9 mouse cellular contexts compared by ENCODE assay signal in the genomic region with DNA sequence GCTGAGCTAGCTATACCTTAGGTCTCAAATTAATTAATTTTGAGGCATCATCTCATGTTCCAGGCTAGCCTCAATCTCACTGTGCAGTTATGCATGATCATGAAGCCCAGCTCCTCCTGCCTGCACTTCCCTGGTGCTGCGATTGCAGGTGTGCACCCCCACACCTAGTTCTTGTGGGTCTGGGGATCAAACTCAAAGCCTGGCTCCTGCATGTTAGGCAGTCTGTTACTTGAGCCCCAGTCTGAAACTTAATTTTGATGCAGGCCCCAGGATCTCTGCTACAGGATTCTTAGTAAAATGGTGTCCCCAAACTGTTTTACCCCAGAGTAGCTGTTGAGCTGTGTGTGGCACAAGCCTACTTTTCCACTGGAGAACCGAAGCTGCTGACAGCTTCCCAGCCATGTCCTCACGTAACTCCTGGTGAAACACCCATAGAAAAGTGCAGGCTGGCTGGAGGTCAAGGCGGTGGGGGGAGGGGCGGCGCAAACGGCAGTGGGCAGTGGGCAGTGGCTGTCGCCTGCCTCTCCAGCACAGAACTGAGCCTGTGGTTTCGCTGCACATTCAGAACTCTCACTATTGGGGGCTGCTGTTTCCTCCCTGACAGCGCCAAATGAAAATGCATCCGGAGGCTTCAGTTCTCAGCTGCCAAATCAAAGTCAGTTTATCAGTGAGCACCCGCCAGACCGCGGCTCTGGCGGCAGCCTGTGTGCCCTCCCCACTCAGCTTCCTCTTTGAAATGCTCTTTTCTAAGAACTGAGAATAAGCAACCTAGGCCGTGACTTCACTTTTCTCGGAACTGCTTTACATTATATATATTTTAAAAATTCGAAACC. TPM values are rescaled to one million over a fixed set of nuclear protein-coding genes. Genes with fewer than 3 reads are reported as not detected.
DNase-seq lines count a peak whose midpoint lies in the region; ATAC-seq lines count a peak whose summit lies in the region.
"Had no signal": no experiment of that assay in that cellular context is flagged by ENCODE, and none has a peak within 500 bp of the region (broad histone marks: within the 10 kb centered on the region; RNA-seq: fewer than 3 reads in every experiment).

No protein-coding gene starts in this region.

- peak overlapping the region; percentile 34 to 40 for H3K4me3 ChIP-seq in heart, embryonic 14.5 days (ENCODE audit: control insufficient read depth in 1 of 2, insufficient read depth in 1 of 2, low read depth in 1 of 2, low read length in 2 of 2)

- 6% methylated on average over 18 of the region's 18 CpGs for WGBS in heart, embryonic 14.5 days

- peak; percentile 40 for ATAC-seq in heart, embryonic 14.5 days (ENCODE audit: insufficient number of reproducible peaks, insufficient read depth, low FRiP score, low read depth)
- no peak for ATAC-seq in erythroblast, adult 5-6 weeks (replicated peaks; ENCODE audit: low FRiP score, poor library complexity, severe bottlenecking)

- H3K27me3 ChIP-seq in heart, embryonic 14.5 days (ENCODE audit: control insufficient read depth, insufficient read depth, low read length) = no peaks in the 10 kb centered on the region

- H3K9me3 ChIP-seq in heart, embryonic 14.5 days (ENCODE audit: control insufficient read depth, low read length) = no peaks in the 10 kb centered on the region

- peaks cover 22 to 39% of the 10 kb centered on the region in 2 experiments for H3K4me1 ChIP-seq in heart, embryonic 14.5 days (ENCODE audit: control insufficient read depth in 2 of 2, insufficient read depth in 2 of 2, low read length in 2 of 2)

- H3K36me3 ChIP-seq in heart, embryonic 14.5 days (ENCODE audit: control insufficient read depth, insufficient read depth, low read length) = 0 out of 2 replicates have a peak, but pooled peaks cover 4% of the 10 kb centered on the region

- peak overlapping the region; percentile 77 to 83 for H3K27ac ChIP-seq in heart, embryonic 14.5 days (replicated peaks in 1 of 2; ENCODE audit: control insufficient read depth in 1 of 2, insufficient read depth in 1 of 2, low read depth in 2 of 2, low read length in 2 of 2)

- peak overlapping the region; percentile 76 for H3K4me2 ChIP-seq in heart, embryonic 14.5 days (ENCODE audit: low read length)

- peak; percentile 79 for DNase-seq in MEL-GATA-1-ER (ENCODE audit: extremely low read depth, low read depth)
- peak; percentile 60 for DNase-seq in c-Kit-positive CD71-negative TER-119-negative erythroid progenitor cells, embryonic 14.5 days (ENCODE audit: low read depth)
- DNase-seq in kidney, postnatal 10 days = peak; percentile 69
- DNase-seq in lung, postnatal 4 days = peak; percentile 67 to 82
- peak; percentile 51 to 57 for DNase-seq in spleen, adult 18-20 months
- DNase-seq in urinary bladder, adult 2 months (ENCODE audit: low spot score) = no peak

- peak overlapping the region; percentile 60 for H3K9ac ChIP-seq in heart, embryonic 14.5 days (ENCODE audit: low read length)

RNA-seq across cellular contexts. Expression of gene Rmi2, which starts 8.8 kb away (rescaled TPM):
- 2.8 and 3.3 TPM in 2 replicates for polyA plus RNA-seq in heart, embryonic 14.5 days (2014; fragmentation: Nextera tagmentation; extraction: Ambion mirVana)
- 0.31 and 0.66 TPM in 2 replicates for polyA plus RNA-seq in urinary bladder, adult 2 months (2012; rRNA removed)
- 0.96 and 3.8 TPM in 2 replicates for total RNA-seq in erythroblast, adult 5-6 weeks (2015; ENCODE audit: low replicate concordance)
- 1.3 and 2.1 TPM in 2 replicates for total RNA-seq in erythroblast, adult 5-6 weeks (2017; ENCODE audit: low replicate concordance)

RNA-seq across cellular contexts. Expression of gene Gm11172, which starts 31.0 kb away (rescaled TPM):
- not detected in 2 replicates for polyA plus RNA-seq in heart, embryonic 14.5 days (2014; fragmentation: Nextera tagmentation; extraction: Ambion mirVana)
- polyA plus RNA-seq in urinary bladder, adult 2 months (2012; rRNA removed) = not detected in 2 replicates
- total RNA-seq in erythroblast, adult 5-6 weeks (2015; ENCODE audit: low replicate concordance) = not detected in 2 replicates
- total RNA-seq in erythroblast, adult 5-6 weeks (2017; ENCODE audit: low replicate concordance) = not detected in 2 replicates
- polyA plus RNA-seq: large intestine, adult 2 months had no signal

RNA-seq across cellular contexts. Expression of gene Prm1, which starts 38.1 kb away (rescaled TPM):
- not detected in 2 replicates for polyA plus RNA-seq in heart, embryonic 14.5 days (2014; fragmentation: Nextera tagmentation; extraction: Ambion mirVana)
- polyA plus RNA-seq in urinary bladder, adult 2 months (2012; rRNA removed) = not detected in 2 replicates
- total RNA-seq in erythroblast, adult 5-6 weeks (2015; ENCODE audit: low replicate concordance) = not detected in 2 replicates
- not detected in 2 replicates for total RNA-seq in erythroblast, adult 5-6 weeks (2017; ENCODE audit: low replicate concordance)

RNA-seq across cellular contexts. Expression of gene Prm2, which starts 47.8 kb away (rescaled TPM):
- polyA plus RNA-seq in heart, embryonic 14.5 days (2014; fragmentation: Nextera tagmentation; extraction: Ambion mirVana) = not detected in 2 replicates
- not detected in 2 replicates for polyA plus RNA-seq in urinary bladder, adult 2 months (2012; rRNA removed)
- not detected in 2 replicates for total RNA-seq in erythroblast, adult 5-6 weeks (2015; ENCODE audit: low replicate concordance)
- total RNA-seq in erythroblast, adult 5-6 weeks (2017; ENCODE audit: low replicate concordance) = not detected in 2 replicates

RNA-seq across cellular contexts. Expression of gene Prm3, which starts 53.0 kb away (rescaled TPM):
- not detected in 2 replicates for polyA plus RNA-seq in heart, embryonic 14.5 days (2014; fragmentation: Nextera tagmentation; extraction: Ambion mirVana)
- not detected in 2 replicates for polyA plus RNA-seq in urinary bladder, adult 2 months (2012; rRNA removed)
- total RNA-seq in erythroblast, adult 5-6 weeks (2015; ENCODE audit: low replicate concordance) = not detected in 2 replicates
- total RNA-seq in erythroblast, adult 5-6 weeks (2017; ENCODE audit: low replicate concordance) = not detected in 2 replicates
- polyA plus RNA-seq: large intestine, adult 2 months had no signal
